Mouse (Mus musculus) thymus, postnatal 10 days (tissue): Measurements from ENCODE around the gene Plekhg6.

Experiments used
- DNase-seq, 2 experiments: peaks; one replicate each; pipeline ENCODE4 v3.0.0; 2021; ENCODE audit warnings: low spot score in 2 of 2

Gene Plekhg6

GRCm38 (mm10) chr6:125328243-125328642 lies 52.4 kb downstream of the Plekhg6 start:
- peak; percentile 38 to 74 for DNase-seq

GRCm38 (mm10) chr6:125325337-125325736 lies 55.3 kb downstream of the Plekhg6 start:
- DNase-seq, result no peak

GRCm38 (mm10) chr6:125323547-125323946 lies 57.0 kb downstream of the Plekhg6 start:
- DNase-seq, result no peak

- no peak for DNase-seq
These were observed 57.8 kb downstream of the Plekhg6 start for GRCm38 (mm10) chr6:125322794-125323193.

- DNase-seq, result no peak
These were observed 59.3 kb downstream of the Plekhg6 start for GRCm38 (mm10) chr6:125321114-125321855.

- no peak for DNase-seq
These were observed 60.3 kb downstream of the Plekhg6 start, which contains the start of gene Scnn1a for GRCm38 (mm10) chr6:125320323-125320722. Scnn1a (plus strand) TSS chr6:125320659.

- no peak for DNase-seq
These were observed 60.7 kb downstream of the Plekhg6 start for GRCm38 (mm10) chr6:125319919-125320296.

- no peak for DNase-seq
These were observed 61.3 kb downstream of the Plekhg6 start for GRCm38 (mm10) chr6:125318981-125319918.

GRCm38 (mm10) chr6:125317077-125317476 lies 63.5 kb downstream of the Plekhg6 start:
- no peak for DNase-seq

GRCm38 (mm10) chr6:125314746-125315145 lies 65.8 kb downstream of the Plekhg6 start:
- no peak for DNase-seq

GRCm38 (mm10) chr6:125314231-125314563 lies 66.4 kb downstream of the Plekhg6 start:
- no peak for DNase-seq

GRCm38 (mm10) chr6:125313546-125314230 lies 66.9 kb downstream of the Plekhg6 start, which contains the start of gene Ltbr:
Ltbr (minus strand) TSS chr6:125313885.
- DNase-seq, result no peak
